Mouse (Mus musculus): Measurements from ENCODE around the gene Ifih1. TPM values are rescaled to one million over a fixed set of nuclear protein-coding genes. Genes with fewer than 3 reads are reported as not detected.

Gene Ifih1
- total and polyA plus RNA-seq, 3 experiments, result 2.0 to 3.6 (median 2.2) TPM

DNA sequence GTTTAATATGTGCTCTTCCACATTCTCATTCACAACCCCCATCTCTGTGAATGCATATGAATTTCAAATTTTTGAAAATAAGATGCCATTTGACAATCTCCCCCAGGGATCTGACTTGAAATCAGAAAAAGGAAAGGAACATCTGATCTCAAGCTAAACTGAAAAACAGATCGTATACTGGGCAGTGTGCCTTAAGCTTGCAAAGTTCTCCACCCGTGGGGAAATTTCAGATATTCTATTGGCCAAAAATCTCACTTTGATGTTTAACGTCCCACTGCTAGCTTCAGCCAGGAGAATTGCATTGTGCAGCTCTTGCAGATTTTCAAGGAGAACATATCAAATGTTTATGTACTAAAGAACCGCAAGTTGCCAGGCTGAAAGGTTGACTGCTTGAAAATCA, 96.9 kb downstream of the Ifih1 start:
- in situ Hi-C loops (cut with MboI; ENCODE audit: low pct_ligation_motif_present, low pct_unique_long_range_greater_than_20kb, low sequenced_read_pairs) (no loop called here), dilution Hi-C loops (cut with MboI; ENCODE audit: extremely low pct_ligation_motif_present, extremely low pct_unique_long_range_greater_than_20kb, low sequenced_read_pairs) (no loop called here)
- no peaks in the 10 kb centered on the region for H3K36me3 ChIP-seq (replicated peaks in 1 of 2; ENCODE audit: control insufficient read depth in 1 of 2, insufficient read depth in 1 of 2, low read length in 1 of 2)
- no peaks in the 10 kb centered on the region for H3K9me3 ChIP-seq (replicated peaks; ENCODE audit: low read length)
- no peak for DNase-seq (ENCODE audit: extremely low read depth)
- no peak overlapping the region for H3K27ac ChIP-seq (ENCODE audit: insufficient read depth, low read depth)
- H3K9ac ChIP-seq (ENCODE audit: insufficient read depth, low read depth), result no peak overlapping the region
- no peak overlapping the region for H3K4me2 ChIP-seq (ENCODE audit: insufficient read depth, low read depth, poor library complexity, severe bottlenecking)
- TF ChIP-seq POLR2AphosphoS2 (IDR thresholded peaks at IDR 0.05; ENCODE audit: low read depth, low read length) (no peak), TCF12 (IDR thresholded peaks at IDR 0.05; ENCODE audit: low read depth, low read length) (no peak), NELFE (IDR thresholded peaks at IDR 0.05; ENCODE audit: low read depth, low read length) (no peak)
- no peaks in the 10 kb centered on the region for H3K27me3 ChIP-seq (replicated peaks)
- H3K4me3 ChIP-seq (replicated peaks in 1 of 3; ENCODE audit: low read depth in 2 of 3, low read length in 2 of 3, poor library complexity in 1 of 3), result no peak overlapping the region
- no peaks in the 10 kb centered on the region for H3K79me2 ChIP-seq (replicated peaks; ENCODE audit: control insufficient read depth, extremely low read depth, insufficient read depth, poor library complexity, severe bottlenecking)
- H3K4me1 ChIP-seq (ENCODE audit: control insufficient read depth in 1 of 2, insufficient read depth in 2 of 2), result peaks cover 0 to 4% of the 10 kb centered on the region in 2 experiments; a peak in 1 of 4 replicates

DNA sequence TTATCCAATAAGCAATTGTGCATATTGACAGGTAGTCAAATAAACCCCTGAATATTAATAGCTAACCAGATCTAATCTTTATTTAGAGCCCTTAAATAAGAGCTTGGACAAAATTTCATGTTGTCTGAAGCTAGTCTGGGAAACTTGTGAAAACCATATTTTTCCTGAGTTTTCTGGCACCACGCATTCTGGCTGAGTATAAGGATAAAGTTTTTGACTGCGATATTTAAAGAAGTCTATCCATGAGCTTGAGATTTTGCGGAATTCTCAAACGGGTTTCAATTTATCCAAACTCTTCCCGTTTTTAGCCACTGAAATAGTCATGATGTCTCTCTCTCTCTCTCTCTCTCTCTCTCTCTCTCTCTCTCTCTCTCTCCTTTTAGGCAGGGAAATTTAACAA, 98.0 kb downstream of the Ifih1 start:
- dilution Hi-C loops (cut with MboI; ENCODE audit: extremely low pct_ligation_motif_present, extremely low pct_unique_long_range_greater_than_20kb, low sequenced_read_pairs) (no loop called here), in situ Hi-C loops (cut with MboI; ENCODE audit: low pct_ligation_motif_present, low pct_unique_long_range_greater_than_20kb, low sequenced_read_pairs) (no loop called here)
- H3K9me3 ChIP-seq (replicated peaks; ENCODE audit: low read length), result no peaks in the 10 kb centered on the region

More for the DNA sequence above, 98.0 kb downstream of the Ifih1 start:
- Histone ChIP-seq H3K9ac (ENCODE audit: insufficient read depth, low read depth) (no peak overlapping the region), H3K4me1 (ENCODE audit: control insufficient read depth in 1 of 2, insufficient read depth in 2 of 2) (peaks cover 0 to 4% of the 10 kb centered on the region in 2 experiments; a peak in 1 of 4 replicates), H3K27ac (ENCODE audit: insufficient read depth, low read depth) (no peak overlapping the region), H3K27me3 (replicated peaks) (no peaks in the 10 kb centered on the region), H3K4me2 (ENCODE audit: insufficient read depth, low read depth, poor library complexity, severe bottlenecking) (no peak overlapping the region), H3K79me2 (replicated peaks; ENCODE audit: control insufficient read depth, extremely low read depth, insufficient read depth, poor library complexity, severe bottlenecking) (no peaks in the 10 kb centered on the region), H3K36me3 (replicated peaks in 1 of 2; ENCODE audit: control insufficient read depth in 1 of 2, insufficient read depth in 1 of 2, low read length in 1 of 2) (no peaks in the 10 kb centered on the region), H3K4me3 (replicated peaks in 1 of 3; ENCODE audit: low read depth in 2 of 3, low read length in 2 of 3, poor library complexity in 1 of 3) (no peak overlapping the region)
- no peak for DNase-seq (ENCODE audit: extremely low read depth)
- no peak for TF ChIP-seq CHD2 (IDR thresholded peaks at IDR 0.05; ENCODE audit: low read length)
- TF ChIP-seq SMC3 (IDR thresholded peaks at IDR 0.05; ENCODE audit: low read depth, low read length), result no peak
- no peak for TF ChIP-seq MAFK (IDR thresholded peaks at IDR 0.05; ENCODE audit: insufficient replicate concordance, low read length)
- TF ChIP-seq MXI1 (IDR thresholded peaks at IDR 0.05; ENCODE audit: low read depth, low read length), result no peak
- TF ChIP-seq E2F4 (IDR thresholded peaks at IDR 0.05; ENCODE audit: insufficient replicate concordance, low read depth, low read length), result no peak
- TF ChIP-seq USF1 (IDR thresholded peaks at IDR 0.05; ENCODE audit: low read depth, low read length), result no peak
- no peak for TF ChIP-seq MEF2A (IDR thresholded peaks at IDR 0.05; ENCODE audit: borderline replicate concordance, low read depth, low read length)
- TF ChIP-seq ZKSCAN1 (IDR thresholded peaks at IDR 0.05; ENCODE audit: borderline replicate concordance, low read depth, low read length), result no peak
- no peak for TF ChIP-seq USF2 (conservative IDR thresholded peaks at IDR 0.05; ENCODE audit: low read depth, low read length)
- TF ChIP-seq IRF4 (IDR thresholded peaks at IDR 0.05; ENCODE audit: low read depth, low read length), result no peak
- TF ChIP-seq CTCF (conservative IDR thresholded peaks at IDR 0.05 in 1 of 2, IDR thresholded peaks at IDR 0.05 in 1 of 2; ENCODE audit: low read depth in 2 of 2, low read length in 2 of 2), result no peak

Other genes starting within 250 kb of the Ifih1 start
- 2.4 and 3.6 TPM in 2 replicates for gene Dpp4, start 234.0 kb downstream of the Ifih1 start, total RNA-seq (2012; rRNA removed)
- gene Dpp4, start 234.0 kb downstream of the Ifih1 start, total RNA-seq (2014; rRNA removed), result 0.04 and 0.08 TPM in 2 replicates
- 0.29 and 0.61 TPM in 2 replicates for gene Dpp4, start 234.0 kb downstream of the Ifih1 start, polyA plus RNA-seq (2012; ENCODE audit: insufficient read length, low read depth)
- 0.13 and 0.17 TPM in 2 replicates for gene Gcg, start 162.6 kb downstream of the Ifih1 start, total RNA-seq (2012; rRNA removed)
- gene Gcg, start 162.6 kb downstream of the Ifih1 start, total RNA-seq (2014; rRNA removed), result 0.31 TPM in 1 of 2 replicates, not detected in the other
- 0.38 TPM in 1 of 2 replicates, not detected in the other for gene Gcg, start 162.6 kb downstream of the Ifih1 start, polyA plus RNA-seq (2012; ENCODE audit: insufficient read length, low read depth)
- not detected in 2 replicates for gene Fap, start 72.2 kb downstream of the Ifih1 start, total RNA-seq (2012; rRNA removed)
- gene Fap, start 72.2 kb downstream of the Ifih1 start, total RNA-seq (2014; rRNA removed), result 0.15 and 0.19 TPM in 2 replicates
- not detected in 2 replicates for gene Fap, start 72.2 kb downstream of the Ifih1 start, polyA plus RNA-seq (2012; ENCODE audit: insufficient read length, low read depth)
- 4.7 and 5.2 TPM in 2 replicates for gene Gca, start 18.0 kb upstream of the Ifih1 start, total RNA-seq (2012; rRNA removed)
- gene Gca, start 18.0 kb upstream of the Ifih1 start, total RNA-seq (2014; rRNA removed), result 1.7 and 4.2 TPM in 2 replicates
- 10.1 and 10.9 TPM in 2 replicates for gene Gca, start 18.0 kb upstream of the Ifih1 start, polyA plus RNA-seq (2012; ENCODE audit: insufficient read length, low read depth)